Mouse (Mus musculus): ENCODE measurements at regions not wholly inside any gene's neighbourhood (a gene's known extent, or its start where the extent isn't known, plus 50 kb on each side); places are given as distances from the start of the nearest gene placed in this dataset.

- TF ChIP-seq POLR2A (IDR thresholded peaks at IDR 0.05; ENCODE audit: extremely low read depth, insufficient read depth, low read length) (no peak), CTCF (IDR thresholded peaks at IDR 0.05; ENCODE audit: low read depth, low read length) (no peak)
These were observed 60.2 kb upstream of the Lhx5 start for GRCm38 (mm10) chr5:120371176-120371819.
